Mouse (Mus musculus) spleen, adult 12 weeks (tissue): ENCODE measurements around the gene Rgs9bp.
A peak's percentile ranks its signal among the peaks of the same experiment; 100 is the strongest.
"Not testable (repeated sequence)": the region's sequence is repeated elsewhere in the genome, so short reads cannot be mapped to it uniquely, and the experiment has no call there.

Experiments used
- DNase-seq: peaks from one replicate; pipeline ENCODE4 v3.0.0; 2022; ENCODE audit warnings: low spot score

Gene Rgs9bp

GRCm38 (mm10) chr7:35583476-35584025 lies 1.8 kb downstream of the Rgs9bp start:
- no peak for DNase-seq

GRCm38 (mm10) chr7:35582719-35583118 lies 2.7 kb downstream of the Rgs9bp start:
- DNase-seq, result no peak

GRCm38 (mm10) chr7:35579849-35580248 lies 5.5 kb downstream of the Rgs9bp start:
- no peak for DNase-seq

- not testable (repeated sequence) for DNase-seq
Measured at GRCm38 (mm10) chr7:35570883-35571282, 14.5 kb downstream of the Rgs9bp start.

- not testable (repeated sequence) for DNase-seq
Measured at GRCm38 (mm10) chr7:35569724-35570123, 15.7 kb downstream of the Rgs9bp start.

GRCm38 (mm10) chr7:35565965-35566364 lies 19.4 kb downstream of the Rgs9bp start:
- DNase-seq, result not testable (repeated sequence)

GRCm38 (mm10) chr7:35564872-35565271 lies 20.5 kb downstream of the Rgs9bp start:
- DNase-seq, result not testable (repeated sequence)

GRCm38 (mm10) chr7:35564067-35564865 lies 21.1 kb downstream of the Rgs9bp start:
- DNase-seq, result no peak

GRCm38 (mm10) chr7:35563071-35563470 lies 22.3 kb downstream of the Rgs9bp start:
- no peak for DNase-seq

GRCm38 (mm10) chr7:35559838-35560237 lies 25.5 kb downstream of the Rgs9bp start:
- peak; percentile 36 for DNase-seq

- no peak for DNase-seq
Measured at GRCm38 (mm10) chr7:35558681-35559080, 26.7 kb downstream of the Rgs9bp start.

- no peak for DNase-seq
Measured at GRCm38 (mm10) chr7:35557577-35557976, 27.8 kb downstream of the Rgs9bp start.

GRCm38 (mm10) chr7:35556905-35557304 lies 28.5 kb downstream of the Rgs9bp start:
- peak; percentile 45 for DNase-seq

- no peak for DNase-seq
Measured at GRCm38 (mm10) chr7:35556205-35556603, 29.2 kb downstream of the Rgs9bp start, which contains the start of gene Nudt19. Gene Nudt19, minus strand, starts transcription at chr7:35556304.

- peak; percentile 79 for DNase-seq
Measured at GRCm38 (mm10) chr7:35555224-35556204, 29.9 kb downstream of the Rgs9bp start.

GRCm38 (mm10) chr7:35554605-35555175 lies 30.7 kb downstream of the Rgs9bp start:
- DNase-seq, result peak; percentile 52

GRCm38 (mm10) chr7:35553751-35554604 lies 31.4 kb downstream of the Rgs9bp start:
- DNase-seq, result peak; percentile 35

GRCm38 (mm10) chr7:35545881-35546280 lies 39.5 kb downstream of the Rgs9bp start:
- peak; percentile 47 for DNase-seq

- DNase-seq, result no peak
Measured at GRCm38 (mm10) chr7:35537562-35537961, 47.8 kb downstream of the Rgs9bp start, which contains the start of gene Tdrd12. Gene Tdrd12, minus strand, starts transcription at chr7:35537745.

- DNase-seq, result no peak
Measured at GRCm38 (mm10) chr7:35535750-35536512, 49.5 kb downstream of the Rgs9bp start.
